Mouse (Mus musculus): ENCODE results near the gene Iars2. TPM values are rescaled to one million over a fixed set of nuclear protein-coding genes. Genes with fewer than 3 reads are reported as not detected.

The Iars2 gene
- total RNA-seq, 2 experiments from 2014 or later, result 72.1 to 72.3 TPM

DNA sequence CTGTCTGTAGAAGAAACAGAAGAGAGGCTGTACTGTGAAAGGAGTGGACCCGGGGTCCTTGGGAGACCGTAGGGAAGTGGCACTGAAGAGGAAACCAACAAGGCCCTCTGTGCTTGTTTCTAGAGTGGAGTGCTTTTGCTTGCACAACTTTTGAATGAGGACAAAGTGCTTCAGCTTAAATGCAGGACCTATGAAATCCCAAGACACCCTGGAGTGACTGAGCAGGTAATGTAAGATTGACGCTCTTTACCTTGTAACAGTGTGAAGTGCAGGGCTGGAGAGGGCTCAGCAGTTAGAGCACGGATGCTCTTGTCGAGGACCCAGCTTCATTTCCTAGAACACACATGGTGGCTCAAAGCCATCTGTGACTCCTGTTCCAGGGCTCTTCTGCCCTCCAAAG, 93.4 kb downstream of the Iars2 start:
- intact Hi-C loops (cut with DNase I), result no loop called here
- no peak for DNase-seq

Small RNA genes within 50 kb of the gene (microRNA-seq; reads per million reads assigned to microRNA genes)
- gene Mir194-1 (14.6 to 34.4 reads per million in 2 experiments), gene Mir215 (89.0 to 325 reads per million in 2 experiments), gene Mir664 (69.7 to 89.7 reads per million in 2 experiments)

Other genes with a start within 250 kb of the Iars2 start
- 10 to 100 TPM; 25.5 TPM for gene Rab3gap2, start 125.3 kb downstream of the Iars2 start, total RNA-seq (2021)
- 10 to 100 TPM; 30.6 to 32.6 TPM for gene Bpnt1, start 2.8 kb upstream of the Iars2 start, total RNA-seq (2021)
- gene Eprs, start 33.6 kb upstream of the Iars2 start, total RNA-seq (2021), result 10 to 100 TPM; 74.3 to 75.4 TPM
- gene Slc30a10, start 125.5 kb upstream of the Iars2 start, total RNA-seq (2021), result not detected

All from heart, postnatal 10 days (tissue).